Mouse (Mus musculus): ENCODE data around the gene Slc38a6. TPM values are rescaled to one million over a fixed set of nuclear protein-coding genes. Genes with fewer than 3 reads are reported as not detected.

Gene Slc38a6
- 10 to 100 TPM; 15.8 to 17.1 (median 16.6) TPM for total RNA-seq (2022)

DNA sequence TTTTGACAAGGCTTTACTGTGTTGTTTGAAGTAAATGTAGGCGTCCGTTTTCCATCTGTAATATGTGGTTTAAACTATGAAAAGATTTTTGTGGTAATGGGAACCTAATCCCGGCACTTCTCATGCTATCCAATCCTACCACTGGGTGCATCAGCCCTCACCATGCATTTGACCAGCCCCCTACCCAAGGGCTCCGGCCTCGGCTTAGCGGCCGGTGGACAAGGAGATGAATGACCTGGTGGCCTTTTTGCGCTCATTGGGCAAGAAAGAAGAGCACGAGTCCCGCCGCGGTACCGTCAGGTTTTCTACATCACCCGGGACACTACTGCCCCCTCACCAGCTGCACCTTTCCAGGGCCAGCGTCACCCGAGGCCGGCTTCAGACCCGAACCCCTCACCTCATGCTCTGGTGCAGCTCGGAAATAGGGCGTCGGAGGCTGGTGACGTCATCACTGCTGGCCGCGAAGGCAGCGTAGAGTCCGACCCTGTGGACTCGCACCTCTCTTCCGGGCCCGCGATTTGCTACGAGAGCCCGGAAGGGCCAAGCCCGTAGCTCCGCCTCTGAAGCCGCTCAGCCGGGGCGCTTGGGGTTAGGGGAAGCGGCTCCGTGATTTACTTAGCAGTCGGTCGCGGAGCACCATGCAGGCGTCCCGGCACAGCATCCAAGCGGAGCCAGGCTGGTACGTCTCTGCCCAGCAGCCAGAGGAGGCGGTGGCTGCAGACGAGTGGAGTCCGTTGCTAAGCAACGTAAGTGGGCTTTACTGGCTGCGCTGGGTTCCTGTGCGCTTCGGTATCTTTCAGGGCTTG lies at the start of gene Slc38a6, which contains the start of gene Trmt5:
TSS of gene Slc38a6 (plus strand) at position 493 of the 806 bp plus-strand sequence.
TSS of gene Trmt5 (minus strand) at position 424 of the 806 bp plus-strand sequence.
- peak; percentile 86 to 92 for DNase-seq (ENCODE audit: low spot score in 2 of 2)

DNA sequence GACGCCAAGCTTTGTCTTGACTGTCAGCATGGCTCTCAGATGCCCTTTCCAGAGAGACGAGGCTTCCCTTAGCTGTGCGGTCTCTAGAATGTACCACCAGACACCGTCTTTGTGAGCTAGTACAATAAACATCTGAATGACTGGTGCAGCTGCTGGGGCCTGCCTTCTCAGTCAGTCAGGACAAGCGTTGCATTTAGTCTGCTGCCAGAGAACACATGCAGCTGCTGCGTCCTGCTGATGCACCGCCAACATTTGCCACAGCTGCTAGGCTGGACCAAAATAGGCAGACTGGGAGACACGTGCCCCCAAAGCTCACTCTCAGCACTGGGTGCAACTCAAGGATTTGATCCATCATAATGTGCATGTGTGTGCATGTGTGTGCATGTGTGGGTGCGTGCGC lies 44.6 kb upstream of the Slc38a6 start:
- DNase-seq (ENCODE audit: low spot score in 2 of 2) = peak; percentile 14 to 65

DNA sequence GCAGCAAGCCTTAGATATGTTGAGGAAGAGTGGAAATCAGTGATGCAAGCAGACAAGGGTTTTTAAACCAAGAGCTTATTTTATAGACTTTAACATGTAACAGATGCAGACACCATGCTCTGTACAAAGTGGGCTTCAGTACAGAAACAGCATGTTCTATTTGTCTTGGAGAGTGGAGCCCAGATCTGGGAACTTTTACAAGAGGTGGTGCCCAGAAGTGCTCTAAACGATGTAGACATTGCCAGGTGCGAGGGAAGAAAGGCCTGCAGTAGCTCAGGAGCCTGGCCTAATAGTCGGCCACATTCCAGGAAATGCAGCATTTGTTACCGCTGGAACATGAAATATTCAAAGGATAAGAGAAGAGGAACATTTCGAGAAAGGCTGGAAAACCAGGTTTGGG lies 40.9 kb upstream of the Slc38a6 start:
- no peak for DNase-seq (ENCODE audit: low spot score in 2 of 2)

DNA sequence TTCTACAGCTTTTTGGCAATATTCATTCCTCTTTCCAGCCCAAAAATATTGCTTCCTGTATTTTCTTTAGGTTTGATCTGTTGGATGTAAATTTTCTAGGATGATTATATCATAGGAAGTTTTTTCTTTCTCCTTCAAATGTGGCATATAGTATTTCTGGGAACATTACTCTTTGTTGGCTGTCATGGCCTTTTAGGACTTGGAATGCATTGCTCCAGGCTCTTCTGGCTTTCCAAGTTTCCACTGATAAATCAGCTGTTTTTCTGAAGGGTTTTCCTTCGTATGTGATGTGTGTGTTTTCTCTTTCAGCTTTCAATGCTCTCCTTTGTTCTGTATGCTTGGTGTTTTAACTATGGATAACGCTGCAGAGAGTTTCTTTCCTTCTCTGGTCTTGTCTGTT lies 31.6 kb upstream of the Slc38a6 start:
- no peak for DNase-seq (ENCODE audit: low spot score in 2 of 2)

DNA sequence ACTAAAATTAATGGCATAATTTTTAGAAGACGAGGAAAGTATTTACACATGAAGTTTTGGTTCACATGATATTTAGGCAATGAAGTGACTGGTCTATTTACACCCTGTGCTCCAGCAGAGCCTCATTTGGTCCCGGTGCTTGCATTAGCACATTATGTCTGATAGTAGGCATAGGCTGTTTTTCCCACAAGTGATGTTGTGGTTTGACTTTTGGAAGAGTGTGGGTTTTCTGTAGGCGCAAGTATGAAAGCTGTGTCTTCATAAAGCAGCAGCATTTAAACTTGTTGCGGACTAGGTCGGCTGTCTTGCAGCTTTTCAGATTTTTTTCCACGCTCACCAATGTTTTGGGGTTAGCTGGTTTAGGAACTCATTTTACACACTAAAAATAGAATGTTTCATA lies 27.3 kb upstream of the Slc38a6 start:
- no peak for DNase-seq (ENCODE audit: low spot score in 2 of 2)

DNA sequence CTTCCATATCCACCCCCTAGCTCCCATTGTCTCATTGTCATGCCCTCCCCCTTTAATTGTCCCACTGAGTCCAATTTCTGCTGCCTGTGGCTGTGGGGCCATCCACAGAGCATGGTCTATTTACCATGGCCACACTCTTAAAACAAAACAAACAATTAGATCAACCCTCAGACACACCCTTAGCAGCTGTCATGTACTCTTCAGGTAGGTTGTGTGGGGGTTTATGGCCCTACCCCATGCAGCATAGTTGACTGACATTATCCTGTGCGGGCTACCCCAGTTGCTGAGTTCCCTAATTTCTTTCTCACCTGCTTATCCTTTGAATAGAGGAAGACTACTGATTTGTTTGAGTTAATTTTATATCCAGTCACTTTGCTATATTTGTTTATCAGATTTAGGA lies 26.2 kb upstream of the Slc38a6 start:
- DNase-seq (ENCODE audit: low spot score in 2 of 2) = no peak

DNA sequence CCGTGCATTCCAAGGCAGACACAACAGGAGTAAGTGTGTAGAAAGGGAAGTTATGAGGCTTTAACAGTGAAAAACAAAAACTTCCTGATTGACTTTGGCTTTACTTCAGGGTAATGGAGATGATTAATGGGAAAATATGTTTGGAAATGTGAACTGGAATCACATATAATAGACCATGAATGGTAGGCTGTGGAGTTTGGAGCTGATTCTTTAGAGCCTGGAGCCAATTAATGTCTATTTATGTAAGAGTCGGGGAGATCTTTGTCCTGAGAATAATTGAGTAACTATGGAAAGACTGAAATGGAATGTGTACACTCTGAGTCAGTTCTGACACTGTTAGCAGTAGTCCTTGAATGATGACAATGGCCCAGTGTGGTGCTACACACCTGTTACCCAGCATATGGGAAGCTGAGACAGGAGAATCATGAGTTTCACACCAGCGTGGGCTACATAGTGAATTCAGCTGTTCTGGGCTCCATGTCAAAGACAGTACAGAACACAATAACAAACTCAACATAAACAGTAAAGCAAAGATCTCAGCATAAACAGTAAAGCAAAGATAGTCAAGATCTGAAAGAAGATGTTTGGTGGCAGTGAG lies 21.1 kb upstream of the Slc38a6 start:
- DNase-seq (ENCODE audit: low spot score in 2 of 2) = no peak

DNA sequence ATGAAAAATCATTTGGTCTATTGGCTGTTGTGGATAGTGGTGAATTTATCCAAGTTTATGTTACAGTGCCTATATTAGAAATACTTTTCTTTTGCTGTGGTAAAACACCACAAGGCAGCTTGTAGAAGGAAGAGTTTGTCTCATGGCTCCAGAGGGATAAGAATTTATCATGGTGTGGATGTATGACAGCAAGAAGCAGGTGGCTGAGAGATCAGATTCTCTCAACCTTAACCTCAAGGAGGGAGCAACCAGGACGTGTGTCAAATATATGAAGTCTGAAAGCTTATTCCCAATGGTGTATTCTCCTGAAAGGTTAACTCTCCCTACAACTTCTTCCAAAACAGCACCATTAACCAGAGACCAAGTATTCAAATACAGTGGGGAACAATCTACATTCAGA lies 20.0 kb upstream of the Slc38a6 start:
- no peak for DNase-seq (ENCODE audit: low spot score in 2 of 2)

DNA sequence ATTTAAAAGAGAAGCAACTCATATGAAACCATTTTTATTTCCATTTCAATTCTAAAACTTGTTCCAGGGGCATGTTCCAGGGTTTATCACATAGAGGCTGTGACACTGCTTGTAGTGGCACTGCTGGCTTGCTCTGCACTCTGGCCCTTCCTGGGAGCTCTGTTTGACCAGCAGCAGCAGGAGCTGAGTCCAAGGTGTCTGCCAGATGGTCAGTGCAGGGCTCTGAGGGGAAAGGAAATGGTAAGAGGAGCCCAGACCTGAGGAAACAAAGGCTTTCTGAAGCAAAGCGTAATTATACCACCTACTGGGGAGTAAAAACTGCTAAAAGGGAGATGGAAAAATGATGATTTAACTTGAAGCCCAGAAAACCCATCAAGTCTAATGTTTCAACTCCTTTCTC lies 18.1 kb upstream of the Slc38a6 start:
- no peak for DNase-seq (ENCODE audit: low spot score in 2 of 2)

DNA sequence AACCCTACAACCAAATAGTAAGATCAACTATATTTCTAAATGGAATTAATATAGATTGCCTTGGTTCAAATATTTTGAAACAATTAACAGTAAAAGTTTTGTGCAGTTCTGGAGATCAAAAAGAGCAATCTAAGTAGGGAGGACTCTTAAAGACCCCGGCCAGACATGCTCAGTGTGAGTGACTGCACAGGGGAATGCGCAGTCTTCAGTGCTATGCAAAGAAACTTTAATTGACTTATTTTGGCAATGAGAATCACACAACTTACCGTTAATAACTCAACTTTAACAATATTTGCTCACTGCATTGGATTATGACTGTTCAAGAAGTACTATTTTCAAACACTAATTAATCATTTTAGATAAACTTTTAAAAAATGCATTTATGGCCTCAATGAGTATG lies 17.0 kb upstream of the Slc38a6 start:
- DNase-seq (ENCODE audit: low spot score in 2 of 2) = no peak

DNA sequence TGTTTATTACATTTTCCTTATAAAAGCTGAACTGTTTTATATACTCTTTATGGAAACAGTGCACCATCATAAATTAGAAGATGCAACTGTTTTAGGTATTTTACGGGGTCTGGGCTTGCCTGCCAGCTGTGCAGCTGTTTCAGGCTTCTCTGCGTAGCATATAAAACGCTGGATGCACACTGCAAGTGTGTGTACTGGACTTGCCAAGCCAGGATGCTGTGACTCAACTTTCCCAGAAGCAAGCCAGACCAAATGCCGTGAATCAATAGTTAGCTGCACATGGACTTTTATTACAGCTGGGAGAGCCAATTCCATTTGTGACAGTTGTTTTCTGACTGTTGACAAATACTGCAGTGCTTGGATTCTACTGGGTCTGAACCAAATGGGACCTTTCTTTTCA lies 16.6 kb upstream of the Slc38a6 start:
- no peak for DNase-seq (ENCODE audit: low spot score in 2 of 2)

DNA sequence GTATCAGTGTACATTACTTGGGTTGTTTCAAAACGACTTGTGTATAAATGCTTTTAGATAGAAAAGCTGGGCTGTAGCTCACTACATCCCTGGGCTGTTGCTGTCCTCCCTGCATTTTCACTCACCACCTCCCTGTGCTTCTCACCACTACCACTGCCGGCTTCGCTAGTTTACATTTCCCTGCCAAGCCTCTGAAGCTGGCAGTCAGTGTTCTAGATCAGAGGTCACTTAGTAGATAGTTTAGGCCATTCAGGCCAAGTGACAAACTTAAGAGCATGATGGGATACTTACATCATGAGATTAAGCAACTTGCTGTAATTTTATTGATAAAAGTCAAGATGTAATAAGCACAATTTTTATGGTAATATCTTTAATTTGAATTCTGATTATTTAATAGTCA lies 11.7 kb upstream of the Slc38a6 start:
- no peak for DNase-seq (ENCODE audit: low spot score in 2 of 2)

DNA sequence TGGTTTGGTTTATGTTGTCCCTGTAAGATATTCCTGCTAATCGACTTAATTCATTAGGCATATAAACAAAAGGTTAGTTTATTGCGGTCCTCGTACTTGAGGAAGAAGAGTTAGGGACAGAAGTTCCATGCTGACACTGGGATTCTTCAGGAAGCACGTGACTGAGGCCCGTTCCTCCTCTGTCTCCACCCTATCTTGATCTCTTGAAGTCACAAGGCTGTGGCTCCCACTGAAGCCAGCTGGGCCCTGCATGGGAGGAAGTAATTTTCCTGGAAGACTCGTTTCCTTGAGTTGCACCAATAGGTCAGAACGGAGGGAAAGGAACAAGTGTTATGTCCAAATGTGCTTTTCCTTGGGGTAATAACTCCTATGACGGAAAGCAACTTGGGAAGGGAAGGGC lies 1.0 kb downstream of the Slc38a6 start:
- DNase-seq (ENCODE audit: low spot score in 2 of 2) = no peak

DNA sequence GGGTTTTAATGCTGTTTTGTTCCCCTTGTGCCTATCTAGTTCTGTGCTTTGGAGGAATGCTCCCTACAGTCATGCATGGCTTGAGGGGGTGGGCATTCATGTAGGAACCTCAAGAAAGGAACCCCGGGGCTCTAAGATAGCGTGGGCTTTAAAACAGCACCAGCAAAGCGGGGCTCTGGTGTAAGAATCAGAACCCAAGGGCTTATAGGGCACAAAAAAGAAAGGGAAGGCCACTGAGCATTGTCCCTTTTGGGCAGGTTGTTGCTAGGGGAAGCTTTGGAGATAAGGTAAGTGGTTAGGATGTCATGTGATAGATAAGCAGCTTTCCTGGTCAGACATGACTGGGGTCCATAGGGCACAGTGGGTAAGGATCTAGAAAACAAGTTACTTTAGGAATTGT lies 2.0 kb downstream of the Slc38a6 start:
- DNase-seq (ENCODE audit: low spot score in 2 of 2) = no peak

DNA sequence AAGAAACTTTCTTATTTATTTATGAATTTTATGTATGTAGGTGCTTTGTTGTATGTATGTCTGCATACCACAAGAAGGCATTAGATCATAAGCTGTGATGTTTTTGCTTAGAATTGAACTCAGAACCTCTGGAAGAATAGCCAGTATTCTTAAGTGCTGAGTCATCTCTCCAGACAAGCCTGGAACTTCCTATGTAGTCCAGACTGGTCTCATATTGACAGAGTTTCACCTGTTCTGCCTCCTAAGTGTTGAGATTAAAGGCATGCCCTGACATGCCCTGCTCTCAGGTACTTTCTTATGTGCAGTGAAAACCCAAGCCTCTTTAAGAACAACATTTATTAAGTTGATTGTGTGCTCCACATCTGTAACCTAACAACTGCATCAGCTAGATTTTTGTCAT lies 8.3 kb downstream of the Slc38a6 start:
- no peak for DNase-seq (ENCODE audit: low spot score in 2 of 2)

DNA sequence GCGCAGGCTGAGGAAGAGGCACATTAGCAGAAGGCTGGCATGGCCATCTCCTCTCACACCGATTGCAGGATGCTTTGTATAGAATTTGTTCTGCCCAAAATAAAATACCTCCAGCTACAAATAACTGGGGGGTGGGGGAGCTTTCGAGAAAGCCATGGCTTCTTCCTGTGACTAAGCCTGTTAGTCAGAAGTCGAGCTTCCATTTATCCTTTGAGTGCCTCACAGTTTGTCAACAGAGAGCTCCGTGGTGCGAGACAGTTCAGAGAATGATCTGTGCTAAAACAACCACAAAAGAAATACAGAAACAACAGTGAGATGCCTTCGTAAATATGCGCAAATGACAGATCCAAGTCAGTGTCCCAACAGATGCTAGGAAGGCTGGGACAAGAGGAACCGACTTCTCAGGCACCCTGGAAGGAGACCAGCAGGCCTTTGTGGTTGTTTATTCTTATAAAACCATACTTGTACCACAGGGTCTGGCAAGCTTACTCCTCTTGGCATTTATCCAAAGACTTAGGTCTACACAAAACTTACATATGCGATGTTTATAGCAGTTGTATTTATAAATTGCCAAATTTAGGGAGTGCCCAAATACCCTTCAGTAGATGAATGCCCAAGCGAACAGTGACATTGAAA lies 9.0 kb downstream of the Slc38a6 start:
- no peak for DNase-seq (ENCODE audit: low spot score in 2 of 2)

DNA sequence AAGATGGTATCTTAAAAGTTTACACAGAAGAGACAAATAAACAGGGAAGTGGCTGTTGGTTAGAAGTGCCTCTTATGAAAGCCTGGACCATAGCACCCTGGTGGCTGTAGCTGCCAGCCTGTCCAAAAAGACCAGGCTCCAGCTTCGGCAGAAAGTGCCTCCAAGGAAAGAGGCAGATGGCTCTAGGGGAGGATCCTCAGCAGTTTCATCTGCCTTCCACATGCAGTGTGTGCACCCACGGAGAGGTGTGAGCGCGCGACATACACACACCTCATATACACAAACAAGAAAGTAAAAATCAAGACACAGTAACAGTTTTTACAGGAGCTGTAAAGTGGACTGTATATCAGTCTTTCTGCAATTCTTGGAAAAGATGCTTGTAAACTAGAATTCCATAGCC lies 12.0 kb downstream of the Slc38a6 start:
- DNase-seq (ENCODE audit: low spot score in 2 of 2) = no peak

DNA sequence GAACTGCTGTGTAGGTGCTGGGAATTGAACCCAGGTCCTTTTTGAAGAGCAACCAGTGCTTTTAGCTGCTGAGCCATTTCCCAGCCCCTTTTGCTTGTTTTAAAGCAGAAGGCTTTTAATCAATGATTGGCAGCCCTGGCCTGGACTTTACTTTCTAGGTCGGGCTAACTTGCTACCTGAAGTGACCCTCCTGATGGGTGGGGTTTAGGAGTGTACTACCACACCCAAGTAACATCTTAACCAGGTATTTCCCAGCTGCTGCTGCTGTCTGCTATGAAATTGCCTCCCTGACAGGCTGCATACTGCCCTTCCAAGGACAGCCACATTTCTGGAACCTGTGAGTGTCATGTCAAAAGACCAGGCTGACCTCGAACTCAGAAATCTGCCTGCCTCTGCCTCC lies 14.0 kb downstream of the Slc38a6 start:
- DNase-seq (ENCODE audit: low spot score in 2 of 2) = no peak

DNA sequence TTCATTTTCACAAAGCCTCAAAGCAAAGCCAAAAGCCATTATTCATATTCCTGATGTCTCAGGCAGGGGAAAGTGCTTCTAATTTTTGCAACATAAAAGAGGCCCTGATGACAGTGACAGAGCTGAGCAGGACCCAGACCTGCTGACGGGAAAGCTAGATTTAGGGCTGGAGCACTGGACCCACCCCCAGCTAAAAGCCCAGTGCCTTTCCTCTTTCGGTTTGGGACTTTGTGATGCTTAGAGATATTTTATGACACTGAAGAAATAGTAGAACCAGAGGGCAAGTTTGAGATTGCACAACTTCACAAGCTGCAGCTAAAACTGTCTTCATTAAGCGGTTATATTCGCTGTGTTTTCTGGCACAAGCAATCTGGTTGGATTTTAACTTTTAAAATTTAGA lies 18.1 kb downstream of the Slc38a6 start:
- DNase-seq (ENCODE audit: low spot score in 2 of 2) = no peak

DNA sequence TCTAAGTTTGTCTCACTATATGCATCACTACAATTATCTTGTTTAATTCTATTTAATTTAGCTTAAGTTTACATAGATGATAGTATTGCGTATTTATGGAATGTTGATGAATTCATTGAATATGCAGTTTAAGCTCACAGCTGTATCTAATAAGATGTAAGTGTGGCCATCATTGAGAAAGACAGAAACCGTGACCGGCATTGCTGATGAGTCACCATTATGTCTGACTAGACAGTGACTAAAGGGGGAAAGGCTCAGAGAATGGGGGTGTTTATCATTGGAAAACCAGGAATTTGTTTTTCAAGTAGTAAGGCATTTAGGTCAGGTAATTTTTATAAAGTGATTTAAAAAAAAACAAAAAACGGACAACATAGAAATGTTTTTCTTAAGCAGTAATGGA lies 21.2 kb downstream of the Slc38a6 start:
- no peak for DNase-seq (ENCODE audit: low spot score in 2 of 2)

DNA sequence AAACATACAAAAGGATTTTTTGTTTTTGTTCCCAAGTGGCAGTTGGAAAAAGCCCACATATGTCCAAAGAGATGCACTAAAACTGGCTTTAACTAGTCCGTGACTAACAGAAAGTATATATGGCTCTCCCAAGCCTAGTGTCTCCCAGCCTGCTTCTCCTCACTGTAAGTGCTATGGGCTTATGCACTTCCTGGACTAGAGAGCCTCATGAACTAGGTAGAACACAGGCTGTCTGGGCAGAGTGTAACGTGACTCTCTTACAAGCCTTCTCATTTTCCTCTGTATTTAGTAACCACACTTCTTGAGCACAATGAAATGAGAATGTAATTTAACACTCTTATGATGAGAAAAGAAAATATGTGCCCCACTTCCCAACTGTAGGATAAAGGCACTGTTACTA lies 22.1 kb downstream of the Slc38a6 start:
- no peak for DNase-seq (ENCODE audit: low spot score in 2 of 2)
